Mouse (Mus musculus) embryonic facial prominence, embryonic 14.5 days (tissue): ENCODE data around the gene Efemp2. TPM values are rescaled to one million over a fixed set of nuclear protein-coding genes. Genes with fewer than 3 reads are reported as not detected.
"Not testable (repeated sequence)": the region's sequence is repeated elsewhere in the genome, so short reads cannot be mapped to it uniquely, and the experiment has no call there.

Source experiments
- ATAC-seq: fragments of 200-750 bp; cut with Nextera tagmentation; 2 replicates; pipeline ENCODE4 v1.8.0; 2017; ENCODE audit warnings: low read depth, moderate number of reproducible peaks, moderate TSS enrichment
- DNase-seq: peaks from one replicate; pipeline ENCODE4 v3.0.0-alpha.2; 2015; ENCODE audit warnings: low spot score
- H3K27ac ChIP-seq: fragments of 300-500 bp; sonication (generic); replicated peaks from 2 replicates; pipeline ENCODE4 v1.5.1; 2014; ENCODE audit warnings: low read depth, mild to moderate bottlenecking, low read length, moderate library complexity
- H3K27me3 ChIP-seq: fragments of 300-500 bp; sonication (generic); replicated peaks from 2 replicates; pipeline ENCODE4 v1.6.1; 2014; ENCODE audit warnings: low read length; ENCODE audit not compliant: control insufficient read depth, insufficient read depth
- H3K36me3 ChIP-seq: fragments of 300-500 bp; sonication (generic); 2 replicates; pipeline ENCODE4 v1.6.1; 2014; ENCODE audit warnings: low read length, mixed read lengths; ENCODE audit not compliant: control insufficient read depth, insufficient read depth
- H3K4me1 ChIP-seq: fragments of 300-500 bp; sonication (generic); 2 replicates; pipeline ENCODE4 v1.6.1; 2014; ENCODE audit warnings: antibody characterized with exemption, low read length; ENCODE audit not compliant: control insufficient read depth, insufficient read depth
- H3K4me2 ChIP-seq: fragments of 300-500 bp; sonication (generic); 2 replicates; pipeline ENCODE4 v1.6.1; 2014; ENCODE audit warnings: low read depth, mild to moderate bottlenecking, low read length, moderate library complexity, mixed read lengths
- H3K4me3 ChIP-seq: fragments of 300-500 bp; sonication (generic); 2 replicates; pipeline ENCODE4 v1.5.1; 2014; ENCODE audit warnings: low read depth, mild to moderate bottlenecking, low read length
- H3K9ac ChIP-seq: fragments of 300-500 bp; sonication (generic); 2 replicates; pipeline ENCODE4 v1.6.1; 2014; ENCODE audit warnings: low read depth, mild to moderate bottlenecking, low read length, moderate library complexity, mixed read lengths
- H3K9me3 ChIP-seq: fragments of 300-500 bp; sonication (generic); 2 replicates; pipeline ENCODE4 v1.6.1; 2016; ENCODE audit warnings: low read length; ENCODE audit not compliant: control insufficient read depth
- WGBS: fragments of 180-500 bp; shearing (Covaris S2); extraction: QIAGEN DNeasy Blood & Tissue Kit; methylation state at CpG from one replicate; pipeline ENCODE4 v1.1.7; 2014; 5-methylcytosine and 5-hydroxymethylcytosine counted together
- polyA plus RNA-seq: library from polyadenylated mRNA; unstranded; fragments of >200 nt; fragmentation: Nextera tagmentation; extraction: Ambion mirVana; gene quantifications from 2 replicates; pipeline ENCODE4 v1.2.1, GENCODE M21; 2014

Efemp2 gene
- polyA plus RNA-seq, 1 experiment from 2014 or later = 175 TPM

- 0% methylated on average over 24 of the region's 26 CpGs for WGBS
- peaks cover 12% of the 10 kb centered on the region for H3K4me1 ChIP-seq
These were observed 15.3 kb downstream of the Efemp2 start for GRCm38 (mm10) chr19:5488878-5489571.

GRCm38 (mm10) chr19:5489721-5490120 is 16.0 kb downstream of the Efemp2 start:
- not testable (repeated sequence) for ATAC-seq, H3K27me3 ChIP-seq, H3K9me3 ChIP-seq, DNase-seq
- Histone ChIP-seq H3K4me1 (peaks cover 12% of the 10 kb centered on the region), H3K4me2 (peak overlapping the region; percentile 73), H3K27ac (peak overlapping the region; percentile 98), H3K36me3 (peaks cover 45% of the 10 kb centered on the region), H3K9ac (0 out of 2 replicates have a peak overlapping the region, but pooled peaks have one; percentile 96), H3K4me3 (peak overlapping the region; percentile 93)
- 47% methylated on average over 10 of the region's 10 CpGs for WGBS

More at GRCm38 (mm10) chr19:5488878-5489571, 15.3 kb downstream of the Efemp2 start:
- Histone ChIP-seq H3K9me3 (no peaks in the 10 kb centered on the region), H3K4me2 (peak overlapping the region; percentile 73), H3K36me3 (peaks cover 44% of the 10 kb centered on the region), H3K27ac (peak overlapping the region; percentile 98), H3K4me3 (peak overlapping the region; percentile 55), H3K27me3 (no peaks in the 10 kb centered on the region), H3K9ac (peak overlapping the region; percentile 68)
- DNase-seq = peak; percentile 99
- peak; percentile 83 for ATAC-seq

- Histone ChIP-seq H3K9me3 (no peaks in the 10 kb centered on the region), H3K36me3 (peaks cover 43% of the 10 kb centered on the region), H3K4me1 (peaks cover 12% of the 10 kb centered on the region), H3K27ac (peak within 1 kb of the TSS; percentile 98), H3K4me2 (peak within 1 kb of the TSS; percentile 73), H3K4me3 (peak within 1 kb of the TSS; percentile 93), H3K27me3 (no peaks in the 10 kb centered on the region), H3K9ac (peak within 1 kb of the TSS; percentile 96)
- DNase-seq = peak; percentile 98
- WGBS = under 1% methylated on average over 44 of the region's 62 CpGs
- peak; percentile 69 for ATAC-seq
These were observed 16.7 kb downstream of the Efemp2 start, which contains the start of gene Cfl1 for GRCm38 (mm10) chr19:5490313-5490897. Cfl1 (plus strand) TSS chr19:5490455.

GRCm38 (mm10) chr19:5490898-5491708 is 17.3 kb downstream of the Efemp2 start:
- Histone ChIP-seq H3K9ac (peak overlapping the region; percentile 96), H3K36me3 (peaks cover 43% of the 10 kb centered on the region), H3K4me1 (peaks cover 12% of the 10 kb centered on the region), H3K9me3 (no peaks in the 10 kb centered on the region), H3K27me3 (no peaks in the 10 kb centered on the region), H3K27ac (peak overlapping the region; percentile 98), H3K4me2 (peak overlapping the region; percentile 73), H3K4me3 (peak overlapping the region; percentile 93)
- DNase-seq = peak; percentile 88
- under 1% methylated on average over 42 of the region's 59 CpGs for WGBS
- ATAC-seq = peak; percentile 6; the same call in 1 of the 2 replicates

GRCm38 (mm10) chr19:5492641-5493040 is 18.9 kb downstream of the Efemp2 start:
- Histone ChIP-seq H3K4me3 (no peak overlapping the region), H3K9me3 (no peaks in the 10 kb centered on the region), H3K27me3 (no peaks in the 10 kb centered on the region), H3K4me1 (peaks cover 3% of the 10 kb centered on the region; the same call in 1 of the 2 replicates), H3K9ac (no peak overlapping the region), H3K27ac (no peak overlapping the region), H3K36me3 (peaks cover 54% of the 10 kb centered on the region), H3K4me2 (no peak overlapping the region)
- WGBS = 81% methylated on average over 4 of the region's 4 CpGs
- no peak for DNase-seq
- no peak for ATAC-seq

DNA sequence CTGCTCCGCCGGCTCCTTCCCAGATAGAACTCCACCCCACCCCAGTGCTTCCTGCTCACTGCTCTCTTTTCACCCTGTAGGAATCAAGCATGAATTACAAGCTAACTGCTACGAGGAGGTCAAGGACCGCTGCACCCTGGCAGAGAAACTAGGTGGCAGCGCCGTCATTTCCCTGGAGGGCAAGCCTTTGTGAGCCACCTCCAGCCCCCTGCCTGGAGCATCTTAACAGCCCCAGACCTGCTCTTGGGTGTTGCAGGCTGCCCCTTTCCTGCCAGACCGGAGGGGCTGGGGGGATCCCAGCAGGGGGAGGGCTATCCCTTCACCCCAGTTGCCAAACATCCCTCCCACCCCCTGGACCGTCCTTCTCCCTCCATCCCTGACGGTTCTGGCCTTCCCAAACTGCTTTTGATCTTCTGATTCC is 19.6 kb downstream of the Efemp2 start:
- not testable (repeated sequence) for H3K27me3 ChIP-seq, H3K4me3 ChIP-seq, DNase-seq, H3K27ac ChIP-seq, H3K9ac ChIP-seq, H3K4me2 ChIP-seq, ATAC-seq, H3K9me3 ChIP-seq, H3K4me1 ChIP-seq
- 73% methylated on average over 9 of the region's 9 CpGs for WGBS
- peaks cover 56% of the 10 kb centered on the region for H3K36me3 ChIP-seq

DNA sequence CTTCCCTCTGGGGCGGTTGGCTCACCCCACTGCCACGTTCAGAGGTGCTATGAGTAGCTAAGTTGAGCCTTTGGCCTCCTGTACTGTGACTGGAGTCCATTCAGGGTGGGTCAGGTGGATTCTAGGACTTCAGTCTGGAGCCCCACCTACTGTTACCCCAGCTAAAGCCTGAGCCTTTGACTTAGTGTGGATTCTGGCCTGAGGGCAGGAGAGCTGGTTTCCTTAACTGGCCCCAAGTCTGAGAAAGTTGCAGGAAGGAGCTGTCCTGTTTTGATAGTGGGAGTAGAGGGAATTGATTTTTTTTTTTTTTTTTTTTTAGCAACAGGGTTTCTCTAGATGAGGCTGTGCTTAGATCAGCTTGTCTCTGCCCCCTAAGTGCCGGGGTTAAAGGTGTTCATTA is 20.6 kb downstream of the Efemp2 start:
- H3K36me3 ChIP-seq = peaks cover 59% of the 10 kb centered on the region
- no peak for DNase-seq

GRCm38 (mm10) chr19:5495353-5496051 is 21.7 kb downstream of the Efemp2 start:
- 81% methylated on average over 12 of the region's 12 CpGs for WGBS
- H3K9me3 ChIP-seq = no peaks in the 10 kb centered on the region
- no peak overlapping the region for H3K4me3 ChIP-seq
- H3K4me1 ChIP-seq = no peaks in the 10 kb centered on the region; the same call in 1 of the 2 replicates
- no peak overlapping the region for H3K4me2 ChIP-seq
- peaks cover 59% of the 10 kb centered on the region for H3K36me3 ChIP-seq
- H3K27ac ChIP-seq = no peak overlapping the region
- H3K27me3 ChIP-seq = no peaks in the 10 kb centered on the region
- H3K9ac ChIP-seq = no peak overlapping the region
- ATAC-seq (no peak), DNase-seq (no peak)

More for the DNA sequence above, 20.6 kb downstream of the Efemp2 start:
- H3K4me2 ChIP-seq = no peak overlapping the region
- 88% methylated on average over 3 of the region's 3 CpGs for WGBS
- no peaks in the 10 kb centered on the region for H3K9me3 ChIP-seq
- H3K4me3 ChIP-seq = no peak overlapping the region
- H3K27ac ChIP-seq = no peak overlapping the region
- no peaks in the 10 kb centered on the region; the same call in 1 of the 2 replicates for H3K4me1 ChIP-seq
- ATAC-seq = no peak
- H3K27me3 ChIP-seq = no peaks in the 10 kb centered on the region
- H3K9ac ChIP-seq = no peak overlapping the region
